Mouse (Mus musculus) kidney, embryonic 14.5 days (tissue): ENCODE measurements around the gene Gm28539. TPM values are rescaled to one million over a fixed set of nuclear protein-coding genes. Genes with fewer than 3 reads are reported as not detected.

Source experiments
- ATAC-seq: fragments of 200-750 bp; cut with Nextera tagmentation; 2 replicates; pipeline ENCODE4 v1.8.0; 2017; ENCODE audit warnings: moderate number of reproducible peaks, mild to moderate bottlenecking, moderate TSS enrichment, moderate library complexity; ENCODE audit not compliant: low FRiP score, low TSS enrichment
- H3K27ac ChIP-seq: fragments of 300-500 bp; sonication (generic); 2 replicates; pipeline ENCODE4 v1.5.1; 2014; ENCODE audit warnings: low read depth, mild to moderate bottlenecking, low read length, moderate library complexity, mixed read lengths
- H3K27me3 ChIP-seq: fragments of 300-500 bp; sonication (generic); 2 replicates; pipeline ENCODE4 v1.6.1; 2014; ENCODE audit warnings: mild to moderate bottlenecking, low read length; ENCODE audit not compliant: control insufficient read depth, insufficient read depth
- H3K36me3 ChIP-seq: fragments of 300-500 bp; sonication (generic); 2 replicates; pipeline ENCODE4 v1.6.1; 2014; ENCODE audit warnings: low read length, mixed read lengths; ENCODE audit not compliant: control insufficient read depth, insufficient read depth
- H3K4me1 ChIP-seq: fragments of 300-500 bp; sonication (generic); 2 replicates; pipeline ENCODE4 v1.6.1; 2014; ENCODE audit warnings: low read length, mixed read lengths; ENCODE audit not compliant: control insufficient read depth, insufficient read depth
- H3K4me2 ChIP-seq: fragments of 300-500 bp; sonication (generic); replicated peaks from 2 replicates; pipeline ENCODE4 v1.6.1; 2014; ENCODE audit warnings: low read depth, mild to moderate bottlenecking, low read length
- H3K4me3 ChIP-seq: fragments of 300-500 bp; sonication (generic); 2 replicates; pipeline ENCODE4 v1.5.1; 2014; ENCODE audit warnings: mild to moderate bottlenecking, low read length
- H3K9ac ChIP-seq: fragments of 300-500 bp; sonication (generic); 2 replicates; pipeline ENCODE4 v1.6.1; 2014; ENCODE audit warnings: low read depth, mild to moderate bottlenecking, low read length, moderate library complexity
- H3K9me3 ChIP-seq: fragments of 300-500 bp; sonication (generic); 2 replicates; pipeline ENCODE4 v1.6.1; 2016; ENCODE audit warnings: low read length; ENCODE audit not compliant: control insufficient read depth
- WGBS: fragments of 180-500 bp; shearing (Covaris S2); extraction: QIAGEN DNeasy Blood & Tissue Kit; methylation state at CpG from one replicate; pipeline ENCODE4 v1.1.7; 2014; 5-methylcytosine and 5-hydroxymethylcytosine counted together
- polyA plus RNA-seq: library from polyadenylated mRNA; unstranded; fragments of >200 nt; fragmentation: Nextera tagmentation; extraction: Ambion mirVana; gene quantifications from 2 replicates; pipeline ENCODE4 v1.2.1, GENCODE M21; 2014

Gene Gm28539
- polyA plus RNA-seq, 1 experiment from 2014 or later, result not detected

- H3K9me3 ChIP-seq, result no peaks in the 10 kb centered on the region
- peaks cover 54% of the 10 kb centered on the region for H3K36me3 ChIP-seq
- H3K4me3 ChIP-seq, result no peak overlapping the region
- no peaks in the 10 kb centered on the region for H3K27me3 ChIP-seq
- no peak overlapping the region for H3K9ac ChIP-seq
- H3K27ac ChIP-seq, result no peak overlapping the region
- H3K4me2 ChIP-seq, result no peak overlapping the region
- ATAC-seq, result no peak
- WGBS, result 95% methylated on average over 5 of the region's 5 CpGs
- H3K4me1 ChIP-seq, result peaks cover 13% of the 10 kb centered on the region
These were observed 27.4 kb upstream of the Gm28539 start for GRCm38 (mm10) chr16:18809001-18809400.

- peak; percentile 26 for ATAC-seq
- peak overlapping the region; percentile 85 for H3K4me3 ChIP-seq
- H3K27me3 ChIP-seq, result no peaks in the 10 kb centered on the region
- peaks cover 13% of the 10 kb centered on the region for H3K4me1 ChIP-seq
- H3K9me3 ChIP-seq, result no peaks in the 10 kb centered on the region
- H3K27ac ChIP-seq, result peak overlapping the region; percentile 51; the same call in 1 of the 2 replicates
- peak overlapping the region; percentile 84 for H3K4me2 ChIP-seq
- H3K36me3 ChIP-seq, result peaks cover 55% of the 10 kb centered on the region
- peak overlapping the region; percentile 68 for H3K9ac ChIP-seq
- 7% methylated on average over 5 of the region's 5 CpGs for WGBS
These were observed 25.4 kb upstream of the Gm28539 start for GRCm38 (mm10) chr16:18811032-18811431.

GRCm38 (mm10) chr16:18811468-18812384 lies 24.7 kb upstream of the Gm28539 start, which contains the start of the genes Ufd1 and Cdc45:
TSS of gene Ufd1 (plus strand) at chr16:18811779.
TSS of gene Cdc45 (minus strand) at chr16:18811987.
- H3K36me3 ChIP-seq, result peaks cover 55% of the 10 kb centered on the region
- WGBS, result under 1% methylated on average over 42 of the region's 42 CpGs
- peak within 1 kb of the TSS; percentile 77 for H3K9ac ChIP-seq
- peak within 1 kb of the TSS; percentile 85 for H3K4me3 ChIP-seq
- H3K27ac ChIP-seq, result peak within 1 kb of the TSS; percentile 64
- peak within 1 kb of the TSS; percentile 84 for H3K4me2 ChIP-seq
- ATAC-seq, result peak; percentile 97
- H3K27me3 ChIP-seq, result no peaks in the 10 kb centered on the region
- H3K9me3 ChIP-seq, result no peaks in the 10 kb centered on the region
- peaks cover 13% of the 10 kb centered on the region for H3K4me1 ChIP-seq

GRCm38 (mm10) chr16:18812385-18812910 lies 23.9 kb upstream of the Gm28539 start:
- Histone ChIP-seq H3K36me3 (peaks cover 55% of the 10 kb centered on the region), H3K4me1 (peaks cover 13% of the 10 kb centered on the region), H3K9ac (peak overlapping the region; percentile 77), H3K4me3 (peak overlapping the region; percentile 85), H3K4me2 (peak overlapping the region; percentile 78), H3K27ac (peak overlapping the region; percentile 64; the same call in 1 of the 2 replicates), H3K27me3 (no peaks in the 10 kb centered on the region), H3K9me3 (no peaks in the 10 kb centered on the region)
- ATAC-seq, result peak; percentile 41
- WGBS, result 1% methylated on average over 31 of the region's 31 CpGs

GRCm38 (mm10) chr16:18822356-18822755 lies 14.0 kb upstream of the Gm28539 start:
- Histone ChIP-seq H3K4me2 (no peak overlapping the region), H3K4me1 (no peaks in the 10 kb centered on the region), H3K27me3 (no peaks in the 10 kb centered on the region), H3K27ac (no peak overlapping the region), H3K4me3 (no peak overlapping the region), H3K36me3 (peaks cover 93% of the 10 kb centered on the region), H3K9me3 (no peaks in the 10 kb centered on the region), H3K9ac (no peak overlapping the region)
- no peak for ATAC-seq
- WGBS, result 77% methylated on average over 1 of the region's 1 CpGs

GRCm38 (mm10) chr16:18822925-18823324 lies 13.5 kb upstream of the Gm28539 start:
- Histone ChIP-seq H3K27me3 (no peaks in the 10 kb centered on the region), H3K4me2 (no peak overlapping the region), H3K4me1 (no peaks in the 10 kb centered on the region), H3K9me3 (no peaks in the 10 kb centered on the region), H3K36me3 (peaks cover 93% of the 10 kb centered on the region), H3K27ac (no peak overlapping the region), H3K9ac (no peak overlapping the region), H3K4me3 (no peak overlapping the region)
- no peak for ATAC-seq
- WGBS, result 87% methylated on average over 4 of the region's 4 CpGs

GRCm38 (mm10) chr16:18828630-18829029 lies 7.8 kb upstream of the Gm28539 start:
- H3K9ac ChIP-seq, result no peak overlapping the region
- H3K4me3 ChIP-seq, result no peak overlapping the region
- H3K9me3 ChIP-seq, result no peaks in the 10 kb centered on the region
- H3K36me3 ChIP-seq, result peaks cover 92% of the 10 kb centered on the region
- no peaks in the 10 kb centered on the region for H3K27me3 ChIP-seq
- no peak overlapping the region for H3K27ac ChIP-seq
- no peak for ATAC-seq
- 95% methylated on average over 3 of the region's 3 CpGs for WGBS
- no peaks in the 10 kb centered on the region for H3K4me1 ChIP-seq
- H3K4me2 ChIP-seq, result no peak overlapping the region

- no peak for ATAC-seq
- no peak overlapping the region for H3K4me2 ChIP-seq
- 92% methylated on average over 6 of the region's 6 CpGs for WGBS
- no peaks in the 10 kb centered on the region for H3K4me1 ChIP-seq
- no peaks in the 10 kb centered on the region for H3K9me3 ChIP-seq
- H3K36me3 ChIP-seq, result peaks cover 93% of the 10 kb centered on the region
- H3K27me3 ChIP-seq, result no peaks in the 10 kb centered on the region
- no peak overlapping the region for H3K9ac ChIP-seq
- H3K4me3 ChIP-seq, result no peak overlapping the region
- H3K27ac ChIP-seq, result no peak overlapping the region
These were observed 7.3 kb upstream of the Gm28539 start for GRCm38 (mm10) chr16:18829102-18829501.

GRCm38 (mm10) chr16:18833486-18833885 lies 2.9 kb upstream of the Gm28539 start:
- 74% methylated on average over 2 of the region's 2 CpGs for WGBS
- no peak for ATAC-seq
- no peak overlapping the region for H3K9ac ChIP-seq
- peaks cover 65% of the 10 kb centered on the region for H3K36me3 ChIP-seq
- H3K27me3 ChIP-seq, result no peaks in the 10 kb centered on the region
- H3K27ac ChIP-seq, result no peak overlapping the region
- H3K4me1 ChIP-seq, result no peaks in the 10 kb centered on the region
- no peak overlapping the region for H3K4me3 ChIP-seq
- H3K9me3 ChIP-seq, result no peaks in the 10 kb centered on the region
- H3K4me2 ChIP-seq, result no peak overlapping the region
